Mouse (Mus musculus): ENCODE results near the gene Sgsm2.

The Sgsm2 gene

DNA sequence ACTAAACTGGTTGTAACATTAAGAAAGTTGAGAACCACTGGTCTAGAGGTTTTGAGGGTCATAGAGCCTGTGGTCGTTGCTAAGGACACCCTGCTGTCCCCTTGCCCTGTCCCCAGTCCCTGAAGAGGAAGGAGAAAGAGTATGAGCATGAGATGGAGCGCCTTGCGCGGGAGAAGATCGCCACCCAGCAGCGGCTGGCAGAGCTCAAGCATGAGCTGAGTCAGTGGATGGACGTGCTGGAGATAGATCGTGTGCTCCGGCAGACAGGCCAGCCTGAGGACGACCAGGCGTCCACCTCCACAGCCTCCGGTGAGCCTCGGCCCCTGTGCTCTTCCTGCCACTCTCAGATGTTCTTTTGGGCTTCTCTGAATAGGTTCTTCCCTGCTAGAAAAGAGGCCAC is 54.8 kb downstream of the Sgsm2 start:
- DNase-seq (ENCODE audit: low spot score in 2 of 2): no peak

DNA sequence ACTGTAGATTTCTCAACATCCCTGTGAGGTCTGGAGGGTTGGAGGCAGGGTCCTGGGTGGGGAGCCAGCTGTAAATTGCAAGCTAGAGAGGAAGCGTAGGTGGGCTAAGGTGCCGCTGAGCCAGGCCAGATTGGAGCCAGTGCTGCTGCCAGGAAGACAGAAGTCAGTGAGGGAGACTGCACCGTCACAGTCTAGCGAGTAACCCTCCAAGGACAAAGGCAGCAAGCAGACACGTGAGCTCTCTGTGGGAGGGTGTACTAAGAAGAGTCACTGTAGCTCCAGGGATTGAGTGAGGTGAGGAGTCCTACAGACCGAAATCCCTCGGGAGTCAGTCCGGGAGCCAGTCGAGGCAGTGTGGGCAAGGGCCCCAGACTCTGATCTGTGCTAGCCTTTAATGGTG is 55.5 kb downstream of the Sgsm2 start:
- peak in 1 of 2 experiments; percentile 59 for DNase-seq (ENCODE audit: low spot score in 2 of 2)

DNA sequence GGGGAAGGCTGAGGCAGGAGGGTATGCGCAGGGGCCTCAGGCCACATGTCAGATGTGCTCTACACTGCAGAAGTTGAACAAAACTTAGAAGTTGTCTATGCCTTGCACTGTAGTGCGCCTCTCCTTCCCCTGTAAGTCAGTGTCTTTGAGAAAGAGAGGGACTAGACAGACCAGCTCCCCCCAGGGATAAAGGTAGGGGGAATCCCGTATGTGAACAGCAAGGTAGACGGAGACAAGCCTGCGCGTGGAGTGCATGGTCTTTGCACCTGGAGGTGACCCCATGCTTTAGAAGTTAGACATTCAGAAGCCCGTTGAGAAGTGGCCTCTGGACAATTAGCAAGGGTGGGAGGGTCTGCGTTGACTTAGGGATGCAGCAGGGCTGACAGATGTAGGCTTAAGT is 56.1 kb downstream of the Sgsm2 start:
- peak in 1 of 2 experiments; percentile 56 for DNase-seq (ENCODE audit: low spot score in 2 of 2)

DNA sequence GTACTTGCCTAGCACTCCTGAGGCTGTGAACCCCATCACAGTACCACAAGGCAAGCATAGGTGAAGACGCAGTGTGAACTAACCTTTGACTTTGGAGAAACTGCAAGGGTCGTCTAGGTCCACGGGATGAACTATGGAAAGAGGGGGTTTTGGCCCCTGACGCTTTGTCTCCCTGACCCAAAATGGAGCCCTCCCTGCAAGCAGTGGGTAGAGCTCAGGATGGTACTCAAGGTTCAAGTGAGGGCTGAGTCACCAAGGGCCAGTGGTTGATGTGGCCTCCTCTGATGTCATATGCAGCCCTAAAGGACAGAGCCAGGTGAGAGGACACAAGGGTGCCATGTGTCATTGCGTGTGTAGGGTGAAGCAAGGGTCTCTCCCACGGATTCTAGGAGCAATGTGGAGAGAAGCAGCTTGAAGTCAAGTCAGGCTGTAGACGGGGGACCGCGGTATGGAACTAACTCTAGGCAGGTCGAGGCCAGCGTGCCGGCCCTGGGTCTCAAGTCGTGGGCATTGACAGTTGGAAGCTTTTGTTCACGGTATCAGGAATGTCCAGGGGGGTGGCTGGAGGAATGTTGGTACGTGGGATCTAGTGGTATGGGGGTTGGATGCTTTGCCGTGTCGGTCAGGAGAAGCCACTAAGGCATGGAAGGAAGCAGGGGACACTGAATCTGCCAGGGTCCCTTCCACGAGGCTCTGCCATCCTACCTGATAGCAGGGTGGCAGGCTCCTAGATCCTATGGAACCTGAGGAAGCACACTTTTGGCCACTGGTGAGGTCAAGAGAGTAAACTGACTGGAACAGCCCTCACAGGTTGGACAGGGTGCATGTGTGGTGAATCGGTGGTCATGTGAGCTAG is 56.8 kb downstream of the Sgsm2 start:
- DNase-seq (ENCODE audit: low spot score in 2 of 2): peak in 1 of 2 experiments; percentile 57

DNA sequence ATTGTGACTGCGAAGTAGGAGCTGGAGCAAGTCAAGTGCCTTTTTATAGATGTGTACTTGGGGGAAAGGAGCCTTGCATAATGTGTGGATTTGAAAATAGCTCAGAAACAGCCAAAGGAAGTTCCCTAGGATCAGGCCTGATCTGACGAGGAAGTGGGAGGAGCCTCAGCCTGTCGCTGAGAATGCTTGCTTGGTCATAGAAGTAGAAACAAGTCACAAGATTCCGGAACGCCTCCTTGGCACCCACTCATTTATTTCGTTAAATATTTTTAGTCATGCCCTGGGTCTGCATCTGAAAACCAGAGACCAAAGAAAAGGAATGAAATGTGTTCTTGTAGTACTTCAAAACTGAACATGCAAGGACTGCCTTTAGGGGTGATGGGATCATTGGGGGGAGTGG is 57.9 kb downstream of the Sgsm2 start:
- peak; percentile 67 to 75 for DNase-seq (ENCODE audit: low spot score in 2 of 2)

DNA sequence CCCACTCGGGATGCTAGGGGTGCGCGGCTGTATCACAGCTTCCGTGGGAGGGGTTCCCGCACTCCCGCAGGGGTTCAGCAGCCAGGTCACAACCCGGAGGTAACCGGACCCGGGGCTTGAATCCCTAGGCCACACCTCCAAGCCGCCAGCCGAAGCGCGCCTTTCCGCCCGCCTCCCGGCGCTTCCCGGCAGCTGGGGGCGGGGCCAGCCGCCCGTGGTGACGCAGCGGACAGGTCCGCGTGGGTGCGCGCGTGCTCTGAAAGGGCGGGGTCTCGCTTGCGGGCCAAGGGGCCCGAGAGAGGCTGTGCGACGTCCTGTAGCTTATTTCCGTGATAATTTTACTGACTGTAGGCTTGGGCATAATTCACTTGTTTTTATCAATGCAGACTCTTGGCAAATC is 58.4 kb downstream of the Sgsm2 start:
- DNase-seq (ENCODE audit: low spot score in 2 of 2): peak; percentile 95 to 96

DNA sequence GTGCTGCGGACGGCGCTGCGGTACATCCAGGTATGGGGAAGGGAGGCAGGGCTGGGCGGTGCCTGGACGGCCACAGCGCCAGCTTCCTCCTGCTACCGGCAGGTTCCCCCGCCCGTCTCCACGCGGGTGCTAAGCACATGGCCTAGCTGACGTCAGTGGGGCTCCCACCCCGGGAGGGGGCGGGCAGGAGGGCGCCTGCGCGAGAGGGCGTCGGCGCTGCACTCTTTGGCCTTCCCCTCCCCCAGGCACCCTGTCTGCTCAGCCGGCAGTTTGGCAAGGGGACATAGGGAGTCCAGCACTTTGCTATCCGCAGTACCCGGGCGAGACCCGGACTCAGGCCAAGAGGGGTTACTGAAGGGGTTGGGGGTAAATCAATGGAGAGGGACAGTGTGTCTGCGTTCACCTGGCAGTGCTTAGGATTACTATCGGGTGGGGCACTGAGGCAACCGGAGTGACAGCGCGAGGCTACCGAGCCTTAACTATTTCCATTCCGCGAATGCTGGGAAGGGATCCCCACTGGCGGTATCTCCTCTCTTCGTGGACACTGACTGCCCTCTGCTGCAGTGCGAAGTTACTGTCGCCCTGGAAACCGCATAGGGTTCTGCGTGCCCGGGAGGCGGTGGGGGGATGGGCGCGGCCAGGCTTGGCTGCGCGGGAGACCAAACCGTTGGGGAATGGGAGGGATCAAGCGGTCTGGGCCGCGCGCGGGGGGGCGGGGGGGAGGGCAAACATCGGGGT is 59.0 kb downstream of the Sgsm2 start:
- peak; percentile 95 to 96 for DNase-seq (ENCODE audit: low spot score in 2 of 2)

DNA sequence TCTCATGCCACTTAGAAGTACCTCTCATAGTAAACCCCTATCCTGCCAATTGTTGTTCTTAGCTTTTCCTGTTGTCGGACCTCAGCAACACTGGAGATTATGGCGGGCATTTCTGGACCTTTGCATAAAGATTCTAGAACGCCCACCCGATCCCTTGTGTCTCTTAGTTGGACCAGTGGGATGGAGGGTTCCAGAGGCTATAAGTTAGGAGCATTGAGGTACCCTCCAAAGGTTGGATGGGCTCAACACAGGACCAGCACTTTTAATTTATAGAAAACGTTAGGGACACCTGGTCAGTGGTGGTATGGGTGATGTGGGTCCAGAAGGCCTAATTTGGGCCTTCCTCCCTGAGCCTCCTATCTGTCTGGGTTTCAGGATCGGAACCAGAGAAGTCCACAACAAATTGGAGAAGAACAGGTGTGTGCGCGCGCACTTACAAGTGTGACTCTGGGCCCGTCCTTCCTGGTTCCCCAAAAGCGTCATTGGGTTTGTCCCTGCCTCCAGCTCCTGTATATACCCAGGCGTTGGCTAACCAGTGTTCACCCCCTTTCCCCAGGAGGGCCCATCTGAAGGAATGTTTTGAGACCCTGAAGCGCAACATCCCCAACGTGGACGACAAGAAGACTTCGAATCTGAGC is 59.7 kb downstream of the Sgsm2 start:
- DNase-seq (ENCODE audit: low spot score in 2 of 2): peak in 1 of 2 experiments; percentile 59

DNA sequence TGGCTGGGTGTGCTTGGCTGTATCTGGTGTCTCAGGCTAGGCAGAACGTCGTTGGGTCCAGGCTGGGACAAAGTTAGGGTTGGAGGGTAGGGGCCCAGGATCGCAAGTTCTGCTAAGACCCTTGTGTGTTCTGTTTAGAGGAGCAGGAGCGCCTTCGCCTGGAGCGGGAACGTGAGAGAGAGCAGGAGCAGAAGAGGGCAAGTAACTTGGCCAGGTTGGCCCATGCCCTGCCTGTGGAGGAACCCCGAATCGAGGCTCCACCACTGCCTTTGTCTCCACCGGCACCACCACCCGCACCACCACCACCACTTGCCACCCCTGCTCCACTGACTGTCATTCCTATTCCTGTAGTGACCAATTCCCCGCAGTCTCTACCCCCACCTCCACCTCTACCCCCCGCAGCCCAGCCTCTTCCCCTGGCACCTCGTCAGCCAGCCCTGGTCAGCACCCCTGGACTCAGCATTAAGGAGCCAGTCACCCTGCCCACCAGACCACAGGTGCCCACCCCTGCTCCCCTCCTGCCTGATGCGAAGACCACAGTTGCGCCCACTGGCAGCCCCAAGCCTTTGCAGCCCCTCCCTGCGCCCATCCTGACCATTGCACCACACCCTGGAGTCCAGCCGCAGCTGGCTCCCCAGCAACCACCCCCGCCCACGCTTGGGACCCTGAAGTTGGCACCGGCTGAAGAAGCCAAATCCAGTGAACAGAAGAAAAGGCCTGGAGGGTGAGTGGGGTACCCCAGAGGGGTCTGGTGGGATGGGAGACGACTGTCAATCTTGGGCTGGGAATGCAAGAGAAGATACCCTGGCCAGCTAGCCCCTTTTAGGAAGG is 60.4 kb downstream of the Sgsm2 start:
- peak in 1 of 2 experiments; percentile 71 for DNase-seq (ENCODE audit: low spot score in 2 of 2)

DNA sequence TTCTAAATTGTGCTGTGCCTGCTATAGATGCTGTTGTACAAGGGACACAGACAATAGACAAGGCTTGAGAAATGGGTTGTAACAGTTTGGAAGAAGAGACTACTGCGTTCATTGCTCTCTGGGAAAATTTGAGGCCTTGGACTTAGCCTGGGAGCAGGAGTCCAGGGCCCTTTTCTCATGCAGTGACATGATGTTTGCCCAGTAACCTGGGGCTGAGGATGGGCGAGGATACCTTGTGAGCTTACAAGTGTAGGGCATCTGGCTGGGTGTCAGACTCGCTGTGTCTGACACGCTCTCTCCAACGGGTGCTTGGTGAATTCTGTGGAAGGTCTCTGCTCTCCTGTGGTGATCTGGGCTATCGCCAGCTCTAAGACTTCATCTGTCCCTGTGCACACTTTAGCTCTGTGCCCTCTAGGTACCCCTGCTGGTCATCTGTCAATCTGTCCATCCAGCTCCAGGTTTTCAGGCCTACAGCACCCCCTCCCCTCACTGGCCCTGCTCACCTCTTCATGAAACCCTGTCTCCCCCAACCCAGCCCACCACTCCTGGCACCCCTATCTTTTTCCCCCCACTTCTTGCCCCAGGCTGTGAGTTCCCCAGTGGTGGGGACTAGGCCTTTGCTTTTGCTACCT is 61.2 kb downstream of the Sgsm2 start:
- peak in 1 of 2 experiments; percentile 55 for DNase-seq (ENCODE audit: low spot score in 2 of 2)

DNA sequence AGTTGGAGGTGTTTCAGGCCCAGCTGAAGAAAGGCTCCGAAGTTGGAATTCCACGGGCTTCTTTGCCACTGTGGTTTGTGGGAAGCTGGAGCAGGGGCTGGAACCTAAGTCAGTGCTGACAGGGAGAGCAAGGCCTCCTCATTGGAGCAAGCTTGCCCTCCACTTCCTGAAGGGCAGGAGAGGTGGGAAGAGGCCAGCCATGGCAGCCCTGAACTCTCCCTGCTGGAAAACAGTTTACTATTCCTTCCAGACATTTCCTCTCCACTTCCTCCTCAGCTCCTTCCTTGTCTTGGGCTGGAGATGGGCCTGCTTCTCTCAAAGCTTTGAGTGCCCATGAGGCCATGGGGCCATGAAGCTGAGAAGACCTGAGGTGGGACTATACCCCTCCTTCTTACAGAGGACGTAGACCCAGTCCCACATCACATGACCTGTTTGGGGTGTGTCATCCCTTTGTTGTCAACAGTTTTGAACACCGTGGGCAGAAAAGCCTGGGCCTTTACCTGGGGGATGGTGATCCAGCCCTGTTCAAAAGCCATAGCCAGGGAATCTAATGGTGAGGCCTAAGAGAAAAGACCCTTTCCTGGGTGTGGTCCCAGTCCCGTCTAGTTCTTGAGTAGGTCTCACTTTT is 62.1 kb downstream of the Sgsm2 start:
- DNase-seq (ENCODE audit: low spot score in 2 of 2): peak in 1 of 2 experiments; percentile 58

DNA sequence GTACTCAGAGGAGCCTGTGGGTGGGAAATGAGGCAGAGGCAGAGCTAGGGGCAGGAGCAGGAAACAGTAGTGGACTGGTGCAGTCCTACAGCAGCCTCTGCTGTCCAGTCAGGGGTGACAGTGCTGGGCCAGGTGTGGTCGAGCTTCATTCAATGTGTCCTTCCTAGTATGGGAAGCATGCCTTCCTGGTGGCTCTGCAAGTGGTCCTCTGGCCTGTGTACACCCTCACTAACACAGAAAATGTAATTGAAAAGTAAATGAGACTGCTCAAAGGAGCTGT is 62.6 kb downstream of the Sgsm2 start:
- peak in 1 of 2 experiments; percentile 62 for DNase-seq (ENCODE audit: low spot score in 2 of 2)

DNA sequence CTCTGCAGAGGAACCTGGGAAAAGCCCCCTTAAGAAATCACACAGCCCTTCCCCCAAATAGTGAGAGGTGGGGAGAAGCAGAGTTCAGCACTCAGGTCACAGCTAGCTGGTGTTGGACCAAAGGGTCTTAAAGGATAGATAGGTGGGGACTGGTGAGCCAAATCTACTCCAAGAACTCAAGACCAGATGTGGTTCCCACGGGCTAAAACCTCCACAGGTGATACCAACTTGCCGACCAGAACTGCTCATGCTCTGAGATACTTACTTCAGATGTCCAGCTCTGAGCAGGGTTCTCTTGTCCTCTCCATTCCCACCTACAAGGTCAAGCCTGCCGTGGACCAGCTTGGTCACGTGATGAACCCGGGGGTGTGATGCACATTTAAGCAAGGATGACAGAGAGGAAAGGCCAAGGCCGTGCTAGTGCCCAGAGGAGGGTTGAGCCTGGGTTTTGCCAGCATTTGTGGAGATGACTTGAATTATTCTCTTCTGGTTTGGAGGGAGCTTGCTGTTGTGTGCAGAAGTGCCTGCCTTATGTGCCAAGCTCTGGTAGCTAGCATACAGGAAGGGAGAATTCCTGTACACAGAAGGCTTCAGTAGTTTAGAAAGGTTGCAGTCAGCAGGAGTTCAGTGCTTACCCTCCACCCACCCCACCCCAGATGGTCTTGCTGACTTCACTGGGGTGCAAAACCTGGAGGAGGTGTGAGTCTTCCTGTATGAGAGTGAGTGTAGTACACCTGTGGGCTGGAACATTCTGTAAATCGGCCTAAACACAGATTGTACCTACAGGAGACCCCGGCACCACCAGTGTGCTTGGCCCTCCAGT is 63.1 kb downstream of the Sgsm2 start:
- DNase-seq (ENCODE audit: low spot score in 2 of 2): peak in 1 of 2 experiments; percentile 59

DNA sequence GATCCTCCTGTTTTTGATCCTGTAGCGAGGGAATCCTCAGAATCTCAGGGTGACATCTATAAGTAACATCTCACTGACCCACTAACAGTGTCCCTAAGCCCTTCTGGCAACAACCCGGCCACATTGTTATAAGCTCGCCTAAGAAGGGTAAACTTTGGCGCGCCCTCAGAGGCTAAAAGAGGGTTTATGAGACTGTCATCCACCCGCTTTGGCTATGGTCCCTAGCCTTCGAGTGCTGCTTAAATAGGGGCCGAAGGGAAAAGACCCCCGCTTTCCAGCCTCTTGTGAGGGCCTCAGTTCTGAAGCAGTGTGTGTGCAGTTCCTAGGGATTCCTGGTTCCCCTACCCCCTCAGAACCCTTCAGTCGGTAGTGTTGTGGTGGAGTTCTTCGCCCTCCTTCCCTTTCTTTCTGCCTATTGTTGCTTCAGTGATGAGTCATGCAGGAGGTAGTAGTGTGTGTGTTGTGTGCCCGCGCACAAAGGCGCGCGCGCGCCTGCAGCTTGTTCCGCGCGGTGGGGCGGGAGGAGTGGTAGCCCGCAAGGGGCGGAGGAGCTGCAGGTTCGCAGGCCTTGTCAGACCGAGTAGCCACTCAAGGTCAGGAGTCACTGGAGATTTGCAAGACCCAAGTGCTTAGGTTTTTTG is 64.2 kb downstream of the Sgsm2 start:
- DNase-seq (ENCODE audit: low spot score in 2 of 2): peak; percentile 70 to 84

DNA sequence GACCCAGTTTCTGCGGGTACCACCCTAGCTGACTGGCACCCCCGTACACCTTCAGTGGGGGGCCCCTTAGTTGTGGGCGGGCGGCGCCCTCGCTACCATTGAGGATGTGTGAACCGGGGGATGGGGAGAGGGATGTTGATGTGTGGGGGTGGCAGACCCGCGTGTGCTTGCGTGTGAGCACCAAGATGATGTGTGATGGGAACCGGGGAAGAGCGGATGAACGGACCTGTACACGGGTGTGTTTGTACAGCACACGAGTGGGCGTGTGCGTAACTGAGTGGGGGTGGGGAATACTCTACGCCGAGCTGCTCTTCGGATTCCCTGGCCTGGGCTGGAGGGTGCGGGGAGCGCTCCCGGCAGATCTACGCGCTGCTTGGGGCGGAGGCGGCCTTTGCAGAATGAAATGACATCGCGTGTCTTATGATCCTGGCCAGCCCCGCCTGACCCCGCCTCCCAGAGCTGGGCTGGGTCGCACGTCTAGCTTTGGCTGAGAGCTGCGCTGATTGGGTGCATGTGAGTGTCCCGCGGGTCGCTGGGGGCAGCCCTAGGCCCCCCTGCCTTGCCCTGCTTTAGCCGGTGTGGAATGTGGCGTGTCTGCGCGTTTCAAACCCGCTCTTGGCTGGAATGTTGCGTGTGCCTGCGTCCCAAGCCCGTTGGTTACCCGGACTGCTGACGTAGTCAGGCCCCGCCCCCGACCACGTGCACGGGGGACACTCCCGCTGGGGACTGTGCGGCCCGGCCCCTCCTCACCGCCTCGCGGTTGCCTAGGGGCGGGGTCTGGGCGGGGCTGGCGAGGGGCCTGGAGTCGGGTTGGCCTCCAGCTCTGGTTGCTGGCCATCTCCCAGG is 65.0 kb downstream of the Sgsm2 start:
- peak; percentile 98 for DNase-seq (ENCODE audit: low spot score in 2 of 2)

DNA sequence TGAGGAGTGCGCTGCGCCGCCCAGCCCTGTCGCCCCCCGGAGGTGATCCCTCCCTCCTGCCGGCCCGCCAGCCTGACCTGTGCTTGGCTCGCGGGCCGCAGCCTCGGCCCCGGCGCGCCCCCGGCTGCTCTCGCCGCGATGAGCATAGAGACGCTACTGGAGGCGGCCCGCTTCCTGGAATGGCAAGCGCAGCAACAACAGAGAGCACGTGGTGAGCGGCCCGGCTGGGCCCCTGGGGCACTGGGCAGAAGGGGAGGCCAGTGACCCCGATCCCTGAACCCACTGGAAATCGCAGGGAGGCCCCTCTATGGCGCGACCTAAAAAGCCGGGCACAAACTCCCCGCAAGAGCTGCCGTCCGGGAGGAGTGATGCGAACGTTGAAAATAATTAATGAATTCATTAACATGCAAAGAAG is 65.7 kb downstream of the Sgsm2 start:
- DNase-seq (ENCODE audit: low spot score in 2 of 2): peak; percentile 60 to 84

DNA sequence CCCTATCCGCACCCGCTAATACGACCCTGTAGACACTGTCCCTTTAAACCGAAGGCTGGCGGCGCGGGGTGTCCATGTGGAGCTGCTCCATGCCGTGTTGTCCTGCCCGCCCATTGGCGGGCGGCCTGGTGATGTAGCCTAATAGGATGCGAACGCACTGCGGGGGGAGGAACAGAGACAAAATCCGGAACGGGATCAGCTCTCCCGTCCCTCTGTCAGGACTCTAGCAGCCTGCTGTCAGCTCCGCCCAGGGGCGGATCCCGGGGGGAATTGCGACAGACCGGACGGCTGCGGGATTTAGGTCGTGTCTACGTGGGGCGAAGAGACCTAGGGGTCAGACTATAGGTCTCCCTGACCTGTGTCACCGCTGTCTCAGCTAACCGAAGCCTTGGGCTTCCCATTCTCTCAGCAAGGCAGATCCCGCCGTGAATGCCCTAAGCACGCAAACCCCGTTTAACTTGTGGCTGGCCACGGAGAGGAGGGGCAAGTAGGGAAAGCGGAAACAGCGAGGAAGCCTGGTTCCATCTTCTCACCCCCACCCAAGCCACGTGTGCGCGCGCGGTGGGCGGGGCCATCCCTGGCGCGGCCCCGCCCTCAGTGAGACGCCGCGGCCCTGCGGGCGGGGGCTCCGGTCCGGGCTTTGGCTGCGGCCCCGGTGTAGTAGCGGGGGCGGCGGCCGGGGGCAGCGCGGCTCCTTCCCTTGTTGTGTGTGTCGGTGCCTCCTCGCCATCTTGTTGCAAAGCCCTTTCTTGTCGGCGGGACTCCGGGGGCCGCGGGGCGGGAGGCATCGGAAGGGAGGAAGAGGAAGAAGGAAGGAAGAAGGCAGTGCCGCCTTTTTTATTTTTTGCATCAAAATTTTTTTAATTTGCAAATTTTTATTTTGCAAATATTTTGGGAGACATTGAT is 66.4 kb downstream of the Sgsm2 start, which contains the start of gene Mnt:
Gene Mnt (plus strand): TSS at position 665 of the 906 bp plus-strand sequence.
- DNase-seq (ENCODE audit: low spot score in 2 of 2): peak; percentile 93 to 95

Measured in spleen, postnatal 4 days (tissue).